In the genomic region with DNA sequence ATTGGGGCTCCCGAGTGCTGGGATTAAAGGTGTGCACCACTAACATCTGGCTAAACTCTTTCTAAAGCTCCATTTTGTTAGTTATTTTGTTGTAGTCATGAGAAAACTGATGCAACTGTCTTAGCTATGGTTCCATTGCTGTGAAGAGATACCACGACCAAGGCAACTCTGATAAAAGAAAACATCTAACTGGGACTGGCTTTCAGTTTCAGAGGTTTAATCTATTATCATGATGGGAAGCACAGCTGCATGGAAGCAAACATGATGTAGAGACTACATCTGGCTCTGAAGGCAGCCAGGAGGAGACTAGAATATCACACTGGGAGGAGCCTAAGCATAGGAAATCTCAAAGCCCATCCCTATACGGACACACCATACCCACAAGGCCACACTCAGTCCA, we compare ENCODE assay signal across 43 mouse cellular contexts. TPM values are rescaled to one million over a fixed set of nuclear protein-coding genes. Genes with fewer than 3 reads are reported as not detected.
"Had no signal": no experiment of that assay in that cellular context is flagged by ENCODE, and none has a peak within 500 bp of the region (broad histone marks: within the 10 kb centered on the region; RNA-seq: fewer than 3 reads in every experiment).

No protein-coding gene starts in this region.

- DNase-seq: heart, postnatal 10 days; heart, postnatal 14 days; heart, postnatal 36 days; heart, postnatal 4 days; kidney, adult 11 months; kidney, adult 18-20 months; kidney, adult 2 months; kidney, adult 8-10 months; kidney, adult 9 months; kidney, postnatal 10 days; kidney, postnatal 14 days; kidney, postnatal 25 days; kidney, postnatal 36 days; kidney, postnatal 4 days; layer of hippocampus, adult 9-11 months; layer of hippocampus, postnatal 36 days had no signal

- H3K27me3 ChIP-seq: heart, embryonic 12.5 days; heart, embryonic 13.5 days; heart, embryonic 15.5 days; hindbrain, embryonic 12.5 days; hindbrain, embryonic 13.5 days; hindbrain, embryonic 15.5 days; intestine, embryonic 15.5 days; kidney, embryonic 15.5 days had no signal

- H3K36me3 ChIP-seq: heart, embryonic 12.5 days; heart, embryonic 13.5 days; heart, embryonic 15.5 days; hindbrain, embryonic 10.5 days; hindbrain, embryonic 12.5 days; hindbrain, embryonic 13.5 days; hindbrain, embryonic 15.5 days; intestine, embryonic 15.5 days; kidney, embryonic 15.5 days had no signal

- H3K4me3 ChIP-seq: heart, embryonic 12.5 days; heart, embryonic 13.5 days; heart, embryonic 15.5 days; hindbrain, embryonic 10.5 days; hindbrain, embryonic 12.5 days; hindbrain, embryonic 13.5 days; hindbrain, embryonic 15.5 days; intestine, embryonic 15.5 days; kidney, embryonic 15.5 days; layer of hippocampus, adult 2 months; left cerebral cortex, adult 2 months had no signal

- H3K27ac ChIP-seq: heart, embryonic 13.5 days; heart, embryonic 15.5 days; hindbrain, embryonic 10.5 days; hindbrain, embryonic 12.5 days; hindbrain, embryonic 13.5 days; hindbrain, embryonic 14.5 days; hindbrain, embryonic 15.5 days; hindbrain, postnatal 0 days; intestine, embryonic 15.5 days; kidney, embryonic 15.5 days; kidney, postnatal 0 days; layer of hippocampus, adult 2 months; left cerebral cortex, adult 2 months had no signal

- ATAC-seq: hindbrain, embryonic 16.5 days; hindbrain, postnatal 0 days; inflammation-experienced regulatory T-cells, adult 6 months; intestine, embryonic 15.5 days; intestine, embryonic 16.5 days; intestine, postnatal 0 days had no signal

- H3K9me3 ChIP-seq: heart, embryonic 13.5 days; heart, embryonic 15.5 days; hindbrain, embryonic 15.5 days; intestine, embryonic 15.5 days; kidney, embryonic 15.5 days had no signal

- H3K4me2 ChIP-seq: heart, embryonic 11.5 days; heart, embryonic 12.5 days; heart, embryonic 13.5 days; heart, embryonic 15.5 days; hindbrain, embryonic 12.5 days; hindbrain, embryonic 13.5 days; hindbrain, embryonic 14.5 days; hindbrain, embryonic 15.5 days; intestine, embryonic 15.5 days; kidney, embryonic 15.5 days had no signal

- H3K4me1 ChIP-seq: heart, embryonic 12.5 days; heart, embryonic 13.5 days; heart, embryonic 15.5 days; hindbrain, embryonic 15.5 days; intestine, embryonic 15.5 days had no signal

- H3K9ac ChIP-seq: heart, embryonic 12.5 days; heart, embryonic 13.5 days; heart, embryonic 15.5 days; hindbrain, embryonic 12.5 days; hindbrain, embryonic 13.5 days; hindbrain, embryonic 14.5 days; hindbrain, embryonic 15.5 days; intestine, embryonic 15.5 days; kidney, embryonic 15.5 days had no signal

RNA-seq across cellular contexts. Expression of a gene that starts 48.7 kb away (rescaled TPM):
- total RNA-seq: heart, postnatal 10 days; heart, postnatal 14 days; heart, postnatal 25 days; heart, postnatal 36 days; heart, postnatal 4 days; hematopoietic stem cell, adult 5-6 weeks had no signal
- polyA plus RNA-seq: heart, embryonic 11.5 days; heart, embryonic 12.5 days; heart, embryonic 13.5 days; heart, embryonic 14.5 days; heart, embryonic 15.5 days; heart, embryonic 16.5 days; heart, postnatal 0 days; inflammation-experienced regulatory T-cells, adult 6 months; intestine, embryonic 14.5 days; intestine, embryonic 15.5 days; intestine, embryonic 16.5 days; intestine, postnatal 0 days; kidney, embryonic 14.5 days; kidney, embryonic 15.5 days; large intestine, adult 2 months had no signal
